Mouse (Mus musculus): ENCODE data around the gene BC061212. TPM values are rescaled to one million over a fixed set of nuclear protein-coding genes. Genes with fewer than 3 reads are reported as not detected.

BC061212 gene
- not detected in 2 replicates for polyA plus RNA-seq (2012)

GRCm38 (mm10) chr5:94070445-94070844 lies at the start of gene BC061212:
TSS of gene BC061212 (minus strand) at chr5:94070545.

GRCm38 (mm10) chr5:94076085-94076484 lies 5.7 kb upstream of the BC061212 start, which contains the start of gene Gm6351:
TSS of gene Gm6351 (plus strand) at chr5:94076385.

Other genes with a start within 250 kb of the BC061212 start
- not detected in 2 replicates for gene Gm7792, start 226.8 kb downstream of the BC061212 start, polyA plus RNA-seq (2012)
- not detected in 2 replicates for gene Gm16429, start 141.5 kb downstream of the BC061212 start, polyA plus RNA-seq (2012)
- not detected in 2 replicates for gene Gm6351, start 5.8 kb upstream of the BC061212 start, polyA plus RNA-seq (2012)
- gene Gm3106, start 147.5 kb upstream of the BC061212 start, polyA plus RNA-seq (2012): not detected in 2 replicates
- not detected in 2 replicates for gene A430089I19Rik, start 236.3 kb upstream of the BC061212 start, polyA plus RNA-seq (2012)
- gene Gm6502, start 243.9 kb upstream of the BC061212 start, polyA plus RNA-seq (2012): not detected in 2 replicates

Measured in megakaryocyte-erythroid progenitor cell, adult 5 weeks (primary cell).